Mouse (Mus musculus) NIH3T3 (cell line): ENCODE measurements around the gene March6.

Experiments used
- DNase-seq: peaks from one replicate; pipeline ENCODE4 v3.0.0-alpha.2; 2012; ENCODE audit warnings: low read depth

The March6 gene

DNA sequence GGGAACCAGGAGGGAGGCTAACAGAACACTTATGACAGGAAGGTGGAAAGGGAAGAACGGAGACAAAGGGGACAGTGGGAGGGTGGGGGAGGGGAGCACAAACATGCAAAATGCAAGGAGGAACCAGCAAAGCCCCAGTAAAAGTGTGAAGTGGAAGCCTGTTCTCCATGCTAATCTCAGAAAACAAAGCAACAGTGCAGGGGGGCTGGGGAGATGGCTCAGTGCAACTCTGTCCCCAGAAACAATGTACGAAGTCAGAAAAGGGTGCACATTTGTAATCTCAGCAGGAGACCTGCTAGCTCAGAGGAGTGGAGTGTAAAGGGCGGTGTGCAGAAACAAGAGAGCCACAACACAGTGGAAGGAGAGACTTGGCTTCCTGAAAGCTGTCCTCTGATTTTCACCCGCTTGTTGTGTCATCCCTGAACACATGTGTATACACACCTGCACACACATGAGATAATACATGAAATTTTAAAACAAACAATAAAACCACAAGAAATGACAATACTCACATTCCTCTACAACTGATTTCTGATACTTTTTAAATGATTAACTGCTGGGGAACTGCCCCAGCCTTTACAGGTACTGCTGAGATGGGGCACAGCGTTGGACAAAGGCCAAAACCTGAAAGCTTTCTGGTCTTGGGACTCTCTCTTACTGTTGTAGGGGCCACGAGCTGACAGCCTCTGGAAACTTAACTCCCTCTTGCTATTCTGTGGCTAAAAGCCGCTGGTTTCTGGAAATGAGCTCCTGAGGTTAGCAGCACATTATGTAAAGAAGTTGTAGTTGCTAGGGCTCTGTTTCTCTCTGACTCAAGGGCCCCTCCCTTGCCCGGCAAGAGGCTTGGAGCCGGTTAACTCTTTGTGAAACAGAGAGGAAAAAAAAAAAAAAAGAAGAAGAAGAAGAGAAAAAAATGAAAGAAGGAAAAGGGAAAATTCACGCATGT lies 11.4 kb upstream of the March6 start:
- DNase-seq, result peak; percentile 51

- no peak for DNase-seq
Measured at GRCm38 (mm10) chr15:31540513-31540802, 9.6 kb upstream of the March6 start.

DNA sequence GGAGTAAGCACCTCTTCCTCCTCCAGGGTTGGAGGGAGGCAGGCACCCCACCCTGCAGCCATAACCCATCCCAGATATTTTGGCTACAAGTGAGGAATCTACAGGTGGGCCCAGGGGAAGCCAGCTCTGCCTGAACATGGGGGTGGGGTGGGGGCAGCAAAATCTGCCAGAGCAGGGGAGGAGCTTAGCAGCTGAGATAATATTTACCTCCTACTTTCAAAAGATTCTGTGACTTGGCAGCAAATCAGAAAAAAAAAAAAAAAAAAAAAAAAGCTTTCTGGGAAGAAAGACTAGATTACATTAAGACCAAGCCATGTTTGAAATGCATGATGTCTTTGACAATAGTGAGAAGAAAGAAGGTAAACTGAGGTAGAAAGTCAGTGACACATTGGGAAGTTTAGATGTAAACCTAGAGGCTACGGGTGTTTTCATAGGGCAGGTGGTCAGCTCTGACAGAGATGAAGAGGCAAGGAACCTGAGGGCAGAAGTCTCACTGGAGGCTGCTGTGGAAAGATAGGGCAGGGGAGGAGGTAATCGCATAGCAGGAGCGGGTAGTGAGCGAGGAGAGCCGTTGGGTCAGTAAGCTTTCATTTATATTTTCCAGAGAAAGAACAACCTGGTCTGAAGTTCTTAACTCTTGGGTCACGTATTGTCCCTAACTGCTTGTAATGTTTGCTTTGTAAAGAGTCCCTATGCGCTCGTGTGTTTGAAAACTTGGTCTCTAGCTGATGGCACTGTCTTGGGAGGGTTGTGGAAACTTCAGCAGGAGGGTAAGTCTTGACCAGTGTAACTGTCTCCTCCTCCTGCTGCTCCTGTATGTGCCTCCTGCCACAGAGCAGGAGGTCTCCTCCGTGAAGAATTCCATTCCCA lies 9.0 kb upstream of the March6 start:
- no peak for DNase-seq

GRCm38 (mm10) chr15:31538346-31538745 lies 7.5 kb upstream of the March6 start:
- DNase-seq, result no peak

DNA sequence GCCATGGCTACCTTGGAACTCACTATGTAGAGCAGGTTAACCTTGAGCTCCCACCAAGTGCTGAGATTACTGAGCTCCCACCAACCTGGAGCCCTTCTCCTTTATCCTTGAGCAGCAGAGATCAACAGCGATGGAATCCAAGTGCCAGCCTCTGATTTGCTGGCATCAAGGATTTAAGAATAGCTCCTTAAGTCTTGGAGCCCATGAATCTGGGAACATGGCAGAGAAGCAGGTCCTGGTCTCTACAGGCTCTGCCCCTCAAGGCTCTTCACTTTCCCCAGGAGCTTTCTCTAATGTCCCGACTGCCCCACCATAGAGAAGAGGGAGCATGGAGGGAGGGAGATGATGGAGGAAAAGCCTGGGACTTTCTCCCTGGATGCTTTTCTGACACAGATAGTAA lies 6.9 kb upstream of the March6 start:
- DNase-seq, result no peak

DNA sequence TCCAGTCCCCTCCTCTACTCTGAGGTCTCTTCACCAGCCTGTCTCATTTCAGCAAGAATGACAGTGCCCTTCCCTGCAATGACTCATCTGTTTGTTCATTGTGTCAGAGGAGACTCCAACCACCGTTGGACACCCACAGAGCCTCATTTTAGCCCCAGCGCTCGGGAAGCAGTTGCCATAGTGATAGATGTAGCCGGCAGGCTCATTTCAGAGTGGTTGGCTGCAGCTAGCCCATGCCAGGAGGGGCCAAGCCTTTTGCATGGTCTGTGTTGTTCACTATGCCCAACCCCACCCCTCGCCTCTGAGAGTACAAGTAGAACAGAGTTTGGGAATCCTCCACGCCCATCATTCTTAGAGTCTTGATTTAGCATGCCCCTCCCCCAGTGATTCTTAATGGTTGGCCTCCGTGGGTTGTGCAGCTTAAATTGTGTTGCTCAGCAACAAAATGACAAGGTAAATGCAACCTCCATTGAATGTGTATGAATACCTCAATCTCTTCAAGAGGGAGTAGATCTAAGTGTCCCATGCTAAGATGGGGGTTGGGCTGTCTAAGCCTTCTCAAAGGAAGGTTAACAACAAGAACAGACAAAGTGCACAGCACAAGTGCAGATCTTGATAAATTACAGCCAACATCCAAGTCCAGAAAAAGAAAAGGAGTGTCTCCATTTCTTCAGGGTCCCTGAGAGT lies 5.3 kb upstream of the March6 start:
- peak; percentile 53 for DNase-seq

GRCm38 (mm10) chr15:31535259-31535855 lies 4.5 kb upstream of the March6 start:
- DNase-seq, result peak; percentile 24

DNA sequence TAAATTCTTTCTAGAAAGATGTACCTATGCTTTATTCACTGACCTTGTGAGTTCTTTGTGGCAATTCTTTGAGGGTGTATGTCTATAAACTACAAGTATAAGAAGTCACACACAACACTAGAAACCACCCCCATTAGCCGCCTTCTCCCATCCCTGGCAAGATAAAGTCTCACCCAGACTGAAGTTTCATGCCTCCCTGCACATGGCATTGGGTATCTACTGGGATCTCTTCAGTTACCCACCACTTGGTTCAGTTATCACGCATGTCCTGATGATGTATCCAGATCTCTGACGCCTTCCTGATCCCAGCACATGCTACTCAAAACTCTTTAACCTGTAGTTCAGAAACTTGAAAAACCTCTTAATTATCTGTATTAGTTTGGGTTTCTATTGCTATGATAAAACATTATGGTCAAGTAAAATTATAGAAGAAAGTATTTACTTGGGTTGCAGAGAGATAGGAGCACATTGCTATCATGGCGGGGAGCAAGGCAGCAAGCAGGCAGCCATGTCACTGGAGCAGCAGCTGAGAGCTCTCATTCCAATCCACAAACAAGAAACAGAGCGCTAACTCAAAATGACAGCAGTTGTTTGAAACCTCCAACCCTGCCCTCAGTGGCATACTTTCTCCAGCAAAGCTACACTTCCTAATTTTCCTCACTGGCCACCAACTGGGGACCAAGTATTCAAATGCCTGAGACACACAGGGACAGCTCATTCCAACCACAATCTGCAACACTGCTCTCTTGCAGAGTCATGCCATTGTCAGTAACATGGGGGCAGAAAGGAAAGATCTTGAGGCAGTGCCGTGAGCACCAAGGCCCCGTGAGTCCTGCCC lies 3.8 kb upstream of the March6 start:
- DNase-seq, result no peak

DNA sequence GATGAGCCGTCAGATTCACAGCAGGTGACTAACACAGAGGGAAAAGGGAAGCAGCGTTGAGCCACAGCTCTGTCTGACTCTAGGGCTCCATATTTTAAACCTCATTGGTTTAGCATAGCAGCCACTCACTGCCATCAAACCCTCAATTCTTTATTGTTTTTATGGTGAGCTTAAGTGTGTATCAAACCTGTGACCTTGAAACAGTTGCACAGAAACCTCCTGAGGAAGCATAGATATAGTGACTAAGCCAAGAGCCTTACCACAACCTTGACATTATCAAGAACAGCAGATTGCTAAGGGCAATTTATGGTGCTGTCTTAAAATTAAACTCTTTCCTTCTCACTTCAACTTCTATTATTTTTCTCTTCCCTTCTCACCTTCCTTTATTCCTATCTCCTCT lies 2.7 kb upstream of the March6 start:
- no peak for DNase-seq

- DNase-seq, result no peak
Measured at GRCm38 (mm10) chr15:31532331-31533021, 1.6 kb upstream of the March6 start.

GRCm38 (mm10) chr15:31531446-31532330 lies 835 bp upstream of the March6 start:
- DNase-seq, result no peak

GRCm38 (mm10) chr15:31529811-31530658 lies 818 bp downstream of the March6 start:
- DNase-seq, result peak; percentile 45

DNA sequence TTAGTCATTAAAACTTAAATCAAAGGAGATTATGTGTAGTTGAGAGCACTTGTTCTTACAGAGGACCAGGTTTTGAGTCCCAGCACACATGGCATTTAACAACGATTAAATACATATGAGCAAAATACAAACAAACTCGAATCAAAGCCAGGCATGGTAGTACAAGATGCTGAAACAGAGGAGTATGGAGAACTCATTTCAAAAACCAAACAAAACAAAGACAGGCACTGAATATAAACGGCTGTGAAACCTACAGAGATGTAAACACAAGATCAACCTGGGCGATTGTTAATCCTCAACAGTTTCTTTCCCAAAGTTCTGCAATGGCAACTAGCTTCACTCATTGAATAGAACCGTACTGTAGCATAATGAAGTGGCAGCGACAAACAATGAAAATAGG lies 1.8 kb downstream of the March6 start:
- no peak for DNase-seq

DNA sequence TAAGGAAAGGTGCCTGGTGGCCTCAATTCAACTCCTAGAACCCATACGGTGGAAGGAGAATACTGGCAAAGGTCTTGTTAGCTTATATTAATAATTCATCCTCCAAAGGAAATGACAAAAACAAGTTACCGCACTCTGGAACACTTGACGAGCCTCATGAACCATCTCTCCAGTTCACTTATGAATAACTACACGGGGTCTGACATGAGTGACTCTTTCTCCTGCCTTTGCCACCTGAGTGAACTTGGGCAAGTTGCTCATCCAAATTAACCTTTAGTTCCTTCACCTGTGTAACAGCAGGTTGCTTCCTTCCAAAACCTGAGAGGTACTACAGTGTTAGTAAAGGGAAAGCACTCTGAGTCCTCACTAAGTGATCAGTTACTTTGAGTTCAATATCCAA lies 2.4 kb downstream of the March6 start:
- no peak for DNase-seq

DNA sequence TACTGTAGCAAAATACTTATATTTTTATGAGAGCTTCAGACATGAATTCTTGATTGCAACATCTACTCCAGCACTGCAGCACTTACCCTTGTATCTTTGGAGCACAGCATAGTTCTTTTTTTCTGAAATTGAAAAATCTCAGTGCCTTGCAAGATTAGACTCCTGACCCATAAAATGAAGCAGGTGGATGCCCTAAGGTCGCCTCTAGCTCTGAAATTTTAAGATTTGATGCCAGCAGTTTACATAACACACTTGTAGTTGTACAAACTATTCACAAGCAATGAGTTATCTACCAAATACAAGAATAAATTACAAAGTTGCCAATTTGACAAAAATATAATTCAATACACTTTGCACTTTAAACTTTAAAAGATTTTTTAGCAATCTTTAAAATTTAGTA lies 4.4 kb downstream of the March6 start:
- DNase-seq, result no peak

DNA sequence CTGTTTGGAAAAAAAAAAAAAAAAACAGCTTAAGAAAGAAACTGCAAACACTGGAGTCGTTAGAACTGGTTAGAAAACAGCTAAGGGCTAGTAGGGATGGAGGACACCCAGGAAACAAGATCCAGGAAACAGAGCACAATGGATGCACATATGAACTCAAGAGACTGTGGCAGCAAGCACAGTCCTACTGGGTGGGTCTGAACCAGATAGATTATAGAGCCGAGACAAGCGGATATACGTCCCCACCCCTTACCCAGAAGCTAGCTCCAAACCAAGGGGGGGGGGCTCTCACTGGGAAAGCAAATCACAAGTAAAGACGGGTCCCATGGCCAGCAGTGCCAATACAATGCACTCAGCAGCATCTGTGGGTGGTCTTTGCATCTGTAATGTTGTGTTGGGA lies 11.9 kb downstream of the March6 start:
- no peak for DNase-seq

- no peak for DNase-seq
Measured at GRCm38 (mm10) chr15:31518371-31518770, 12.5 kb downstream of the March6 start.

DNA sequence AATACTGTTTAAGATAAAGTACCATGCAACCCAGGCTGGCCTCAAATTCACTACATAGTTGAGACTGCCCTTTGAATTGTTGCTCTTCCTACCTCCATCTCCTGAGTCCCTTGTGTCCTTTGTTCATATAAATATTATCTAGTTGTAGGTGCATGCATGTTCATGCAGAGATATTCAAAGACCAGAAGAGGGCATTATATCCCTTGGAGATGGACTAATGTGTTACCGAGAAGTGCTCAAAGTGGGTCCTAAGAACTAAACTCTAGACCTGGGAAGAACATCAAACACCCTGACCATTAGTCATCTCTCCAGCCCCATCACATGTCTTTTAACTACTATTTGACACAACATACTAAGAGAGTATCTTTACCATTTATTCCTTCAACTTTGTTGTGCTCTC lies 13.7 kb downstream of the March6 start:
- no peak for DNase-seq

- no peak for DNase-seq
Measured at GRCm38 (mm10) chr15:31511795-31512194, 19.1 kb downstream of the March6 start.
